Mouse (Mus musculus) cerebellum, postnatal 10 days (tissue): ENCODE measurements around the gene Efcab5.
"Not testable (repeated sequence)": the region's sequence is repeated elsewhere in the genome, so short reads cannot be mapped to it uniquely, and the experiment has no call there.

Experiments
- DNase-seq, 2 experiments: peaks; one replicate each; pipeline ENCODE4 v3.0.0; 2021; ENCODE audit warnings: mixed read lengths in 2 of 2

The Efcab5 gene

DNA sequence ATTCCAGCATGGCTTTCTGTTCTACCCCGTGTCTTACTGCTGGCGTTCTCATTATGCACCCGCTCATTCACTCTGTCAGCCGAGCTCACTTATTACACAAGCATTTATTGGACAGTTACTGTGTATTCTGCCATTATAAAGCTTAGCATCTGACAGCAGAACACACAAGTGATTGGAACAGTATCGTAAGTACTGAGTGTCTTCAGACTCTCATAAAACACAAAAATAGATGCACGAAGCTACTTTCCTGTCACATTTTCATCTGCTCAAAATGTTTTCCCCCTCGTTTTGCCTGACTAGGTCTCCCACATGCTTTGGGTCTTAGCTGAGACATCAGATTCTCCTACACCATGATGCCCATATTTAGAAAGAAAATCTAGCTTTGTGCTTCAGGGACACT, 14.2 kb downstream of the Efcab5 start:
- no peak for DNase-seq

DNA sequence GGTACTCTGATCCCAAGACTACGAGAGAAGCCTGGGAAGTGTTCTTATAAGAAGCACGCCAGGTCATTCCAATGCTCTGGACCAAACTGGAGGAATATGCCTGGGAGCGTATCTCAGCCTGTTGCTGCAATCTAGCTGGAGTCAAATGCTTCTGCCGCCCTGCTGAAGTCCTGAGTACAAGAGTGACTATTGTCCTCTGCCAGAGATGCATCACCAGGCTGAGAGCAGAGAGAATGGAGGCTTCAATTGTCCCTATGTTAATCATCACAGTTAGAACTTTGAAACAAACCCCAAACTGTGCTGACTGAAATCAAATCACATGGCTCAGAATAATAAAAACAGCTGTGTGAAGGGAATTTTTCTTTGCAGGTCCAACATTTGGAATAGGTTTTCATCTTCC, 15.0 kb downstream of the Efcab5 start:
- no peak for DNase-seq

DNA sequence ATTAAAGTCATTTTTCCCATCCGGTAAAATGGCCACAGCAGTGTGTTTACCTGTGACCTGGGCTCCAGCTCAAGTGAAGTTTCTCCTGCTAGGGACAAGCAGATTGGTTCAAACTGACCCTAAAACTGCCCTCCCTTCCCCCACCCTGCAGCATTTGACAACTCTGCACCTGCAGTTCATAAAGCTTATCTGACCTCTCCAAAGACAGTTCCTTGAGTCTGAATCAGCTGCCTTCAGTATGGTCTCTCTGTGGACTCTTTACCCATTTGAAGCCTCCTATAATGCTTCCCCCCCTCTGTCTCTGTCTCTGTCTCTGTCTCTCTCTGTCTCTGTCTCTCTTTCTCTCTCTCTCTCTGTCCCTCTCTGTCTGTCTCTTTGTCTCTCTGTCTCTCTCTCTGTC, 28.0 kb downstream of the Efcab5 start:
- no peak for DNase-seq

DNA sequence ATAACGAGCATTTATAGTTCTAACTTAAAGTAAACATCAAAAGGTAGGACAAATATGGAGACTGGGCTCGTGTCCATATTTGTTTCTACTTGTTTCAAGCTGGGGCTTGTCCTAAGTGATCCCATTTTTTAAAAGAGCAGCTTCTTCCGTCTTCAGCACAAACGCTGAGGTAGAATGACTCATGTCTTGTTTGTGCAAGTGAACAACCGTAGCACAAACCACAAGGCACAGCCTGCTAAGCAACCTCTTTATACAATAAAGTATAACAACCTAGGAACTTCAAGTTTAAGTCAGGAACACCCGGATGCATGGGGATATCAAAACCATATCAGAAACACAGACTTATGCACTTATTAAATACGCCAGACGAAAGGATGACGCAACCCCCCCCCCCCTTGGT, 28.4 kb downstream of the Efcab5 start:
- DNase-seq: no peak

DNA sequence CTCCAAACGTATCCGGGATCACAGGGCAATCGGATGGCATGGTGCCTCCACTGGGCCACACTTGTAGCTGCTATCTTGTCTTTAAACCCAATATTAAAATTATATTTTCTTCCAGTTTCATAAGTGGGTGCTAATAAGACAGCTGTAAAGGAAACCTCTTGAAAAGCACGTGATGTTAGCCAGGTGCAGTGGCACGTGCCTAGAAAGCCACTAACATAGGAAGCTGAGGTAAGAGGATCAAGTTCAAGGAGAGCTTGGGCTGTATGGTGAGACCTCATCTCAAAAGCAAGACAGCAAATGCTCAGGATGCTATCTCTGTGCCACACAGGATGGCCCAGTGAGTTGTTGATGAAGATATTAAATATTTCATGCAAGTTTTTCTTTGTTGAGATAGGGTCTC, 34.6 kb downstream of the Efcab5 start:
- DNase-seq: no peak

DNA sequence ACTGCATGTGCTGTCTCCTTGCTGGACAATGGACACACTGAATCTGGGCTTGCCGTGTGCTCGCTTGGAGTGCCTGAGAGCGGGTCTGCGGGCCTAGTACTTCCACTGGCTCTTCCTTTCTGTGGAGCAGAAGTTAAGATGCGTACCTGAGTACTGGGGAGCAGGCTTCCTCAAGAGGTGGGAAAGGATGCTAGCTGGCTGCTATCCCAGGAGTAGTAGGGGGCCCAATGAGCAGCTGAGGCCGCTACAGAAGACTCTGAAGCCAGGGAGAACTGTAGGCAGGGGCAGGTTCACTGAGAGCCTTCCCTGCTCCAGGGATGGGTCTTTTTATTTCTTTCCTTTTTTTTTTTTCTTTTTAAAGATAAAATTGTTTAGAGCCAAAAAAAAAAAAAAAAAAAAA, 38.0 kb downstream of the Efcab5 start:
- DNase-seq: peak; percentile 55 to 67

DNA sequence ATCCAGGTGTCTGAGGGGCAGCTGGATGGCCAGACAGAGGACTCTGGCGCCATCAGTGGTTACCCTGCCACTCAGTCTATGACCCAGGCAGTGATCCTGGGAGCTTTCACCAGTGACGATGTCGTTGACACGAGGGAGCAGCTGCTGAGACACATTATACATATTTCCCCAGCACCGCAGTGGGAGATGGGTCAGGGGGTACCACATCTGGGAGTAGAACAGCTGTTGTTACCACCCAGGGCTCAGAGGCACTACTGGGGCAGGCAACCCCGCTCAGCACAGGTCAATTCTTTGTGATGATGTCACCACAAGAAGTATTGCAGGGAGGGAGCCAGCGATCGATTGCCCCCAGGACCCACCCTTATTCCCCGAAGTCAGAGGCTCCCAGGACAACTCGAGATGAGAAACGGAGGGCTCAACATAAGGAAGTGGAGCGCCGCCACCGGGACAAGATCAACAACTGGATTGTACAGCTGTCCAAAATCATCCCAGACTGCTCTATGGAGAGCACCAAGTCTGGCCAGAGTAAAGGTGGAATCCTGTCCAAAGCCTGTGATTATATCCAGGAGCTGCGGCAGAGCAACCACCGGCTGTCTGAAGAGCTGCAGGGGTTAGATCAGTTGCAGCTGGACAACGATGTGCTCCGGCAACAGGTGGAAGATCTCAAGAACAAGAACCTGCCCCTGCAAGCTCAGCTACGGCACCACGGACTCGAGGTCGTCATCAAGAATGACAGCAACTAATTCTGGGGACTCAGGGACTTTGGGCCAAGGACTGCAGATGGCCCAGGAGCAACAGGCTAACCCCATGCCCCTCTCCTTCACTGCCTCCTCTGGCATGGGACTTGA, 38.8 kb downstream of the Efcab5 start:
- DNase-seq: not testable (repeated sequence)

DNA sequence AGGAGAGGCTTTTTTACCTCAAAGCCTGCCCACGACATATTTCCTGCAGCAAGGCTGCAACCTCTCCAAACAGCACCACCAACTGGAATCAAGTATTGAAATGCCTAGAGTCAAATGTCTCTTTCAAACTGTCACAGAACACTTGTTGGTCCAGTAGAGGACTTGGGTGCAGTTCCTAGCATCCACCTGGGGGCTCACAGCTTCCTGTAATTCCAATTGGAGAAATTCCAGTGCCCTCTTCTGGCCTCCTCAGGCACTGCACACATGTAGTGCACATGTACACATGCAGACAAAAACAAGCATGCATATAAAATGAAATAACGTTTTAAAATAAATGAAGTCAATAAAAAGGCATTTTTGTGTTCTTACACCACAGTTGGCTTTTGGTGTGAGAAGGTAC, 40.0 kb downstream of the Efcab5 start:
- DNase-seq: peak in 1 of 2 experiments; percentile 6

DNA sequence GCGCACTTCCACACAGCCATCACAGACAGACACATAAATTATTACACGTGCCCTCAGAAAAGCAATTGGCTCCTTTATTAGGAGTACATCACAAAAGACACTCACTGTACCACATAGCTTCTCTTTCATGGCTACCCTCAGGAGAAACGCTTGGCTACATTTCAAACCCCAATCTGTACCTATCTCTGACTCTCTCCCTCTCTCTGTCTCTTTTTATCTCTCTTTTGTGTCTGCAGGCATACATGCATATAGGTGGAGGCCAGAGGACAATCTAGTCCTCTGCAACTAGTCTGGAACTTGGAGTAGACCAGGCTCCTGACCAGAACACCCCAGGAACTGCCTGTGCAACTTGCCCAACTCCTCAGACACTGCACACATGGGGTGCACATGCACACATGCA, 41.0 kb downstream of the Efcab5 start:
- DNase-seq: no peak

DNA sequence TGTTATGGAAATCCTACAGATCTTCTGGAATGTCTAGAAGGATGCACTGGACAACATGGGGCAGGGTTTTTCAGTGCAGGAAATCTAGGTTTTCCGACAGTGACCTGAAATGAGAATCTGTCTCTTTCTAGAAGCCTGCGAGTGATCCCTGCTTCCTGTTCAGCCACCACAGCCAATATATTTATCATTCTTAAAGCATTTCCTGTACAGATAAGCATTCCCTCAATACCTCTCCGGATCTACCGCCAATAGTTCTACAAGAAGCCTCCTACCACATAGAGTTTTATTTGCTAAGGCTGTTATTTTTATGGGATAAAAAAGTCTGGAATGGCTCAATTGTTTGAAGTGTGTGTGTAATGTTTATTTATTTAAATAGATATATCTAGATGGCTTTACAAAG, 43.3 kb downstream of the Efcab5 start:
- no peak for DNase-seq

DNA sequence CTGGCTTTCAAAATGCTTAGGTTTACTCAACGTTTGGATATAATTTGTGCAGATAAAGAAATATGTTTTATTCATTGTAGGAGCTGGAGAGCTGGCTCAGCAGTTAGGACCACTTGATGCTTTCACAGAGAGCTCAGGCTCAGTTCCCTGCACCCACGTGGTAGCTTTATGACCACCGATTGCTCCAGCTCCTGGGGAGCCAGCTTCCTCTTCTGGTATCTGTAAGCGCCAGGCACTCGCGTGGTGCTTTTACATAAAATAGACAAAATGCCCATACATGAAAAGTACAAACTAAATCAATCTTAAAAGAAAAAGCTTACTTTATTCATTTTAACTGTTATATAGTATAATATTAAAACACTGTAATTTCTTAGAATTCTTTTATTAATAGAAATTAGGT, 46.8 kb downstream of the Efcab5 start:
- DNase-seq: no peak

DNA sequence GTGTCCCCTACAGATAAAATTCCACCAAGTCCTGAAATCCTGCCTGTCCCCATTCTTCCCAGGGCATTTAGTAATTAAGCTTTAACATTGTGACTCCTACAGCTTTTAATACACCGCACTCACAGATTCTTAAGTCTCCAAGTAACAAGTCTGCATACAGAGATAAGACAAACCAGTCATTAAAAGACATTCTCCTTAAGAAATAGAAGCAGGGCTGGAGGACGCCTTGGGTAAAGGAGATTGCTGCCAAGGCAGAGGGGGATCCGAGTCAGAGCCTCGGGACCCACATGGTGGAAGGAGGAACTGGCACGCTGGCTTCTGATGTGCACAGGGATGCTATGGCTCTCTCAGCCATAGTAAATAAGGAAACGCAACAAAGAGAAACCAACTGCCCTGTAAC, 48.8 kb downstream of the Efcab5 start:
- DNase-seq: no peak

DNA sequence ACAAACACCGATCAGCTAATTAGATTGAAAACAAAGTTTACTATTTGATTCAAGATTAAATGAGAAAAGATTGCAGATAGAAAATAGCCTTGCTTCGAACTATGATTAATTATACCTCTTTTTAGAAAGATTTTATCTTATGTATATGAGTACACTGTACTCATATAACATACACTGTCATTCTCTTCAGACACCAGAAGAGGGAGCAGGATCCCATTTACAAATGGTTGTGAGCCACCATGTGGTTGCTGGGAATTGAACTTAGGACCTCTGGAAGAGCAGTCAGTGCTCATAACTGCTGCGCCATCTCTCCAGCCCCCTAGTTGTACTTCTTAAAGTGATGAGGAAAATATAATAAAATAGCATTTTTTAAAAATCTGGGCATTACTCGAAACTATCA, 55.3 kb downstream of the Efcab5 start:
- DNase-seq: no peak

DNA sequence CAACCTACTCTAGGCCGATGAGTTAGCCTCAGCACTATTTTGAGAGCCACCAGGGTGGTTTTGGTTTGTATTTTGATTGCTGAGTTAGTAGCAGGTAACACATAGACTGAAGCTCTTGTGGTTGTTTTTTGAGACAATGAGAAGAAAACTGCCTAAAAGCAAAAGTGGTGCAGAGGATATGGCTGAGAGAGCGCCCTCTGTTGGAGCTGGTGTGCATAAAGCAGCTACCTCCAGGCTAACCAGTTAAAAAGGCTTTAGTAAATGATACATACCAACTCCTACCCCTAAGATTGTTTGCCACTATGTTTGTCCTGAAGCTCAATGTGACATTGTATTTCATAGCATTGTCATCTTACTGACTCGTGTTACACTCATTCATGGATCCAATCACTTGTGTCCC, 56.2 kb downstream of the Efcab5 start:
- DNase-seq: peak; percentile 23 to 25

DNA sequence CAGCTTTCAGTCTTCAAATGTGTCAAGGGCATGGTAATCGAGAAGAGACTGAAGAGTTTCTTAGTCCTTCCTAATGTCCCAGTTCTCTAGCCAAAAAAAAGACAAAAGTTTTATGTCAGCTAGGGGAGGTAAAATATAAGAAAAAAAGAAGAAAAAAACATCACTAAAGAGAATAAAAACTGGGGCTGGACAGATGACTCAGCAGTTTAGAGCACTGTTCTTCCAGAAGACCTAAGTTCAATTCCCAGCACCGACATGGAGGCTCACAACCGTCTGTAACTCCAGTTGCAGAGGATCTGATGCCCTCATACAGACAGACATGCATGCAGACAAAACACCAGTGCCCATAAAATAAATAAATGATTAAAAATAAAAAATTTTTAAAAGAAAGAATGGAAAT, 60.2 kb downstream of the Efcab5 start:
- DNase-seq: no peak

DNA sequence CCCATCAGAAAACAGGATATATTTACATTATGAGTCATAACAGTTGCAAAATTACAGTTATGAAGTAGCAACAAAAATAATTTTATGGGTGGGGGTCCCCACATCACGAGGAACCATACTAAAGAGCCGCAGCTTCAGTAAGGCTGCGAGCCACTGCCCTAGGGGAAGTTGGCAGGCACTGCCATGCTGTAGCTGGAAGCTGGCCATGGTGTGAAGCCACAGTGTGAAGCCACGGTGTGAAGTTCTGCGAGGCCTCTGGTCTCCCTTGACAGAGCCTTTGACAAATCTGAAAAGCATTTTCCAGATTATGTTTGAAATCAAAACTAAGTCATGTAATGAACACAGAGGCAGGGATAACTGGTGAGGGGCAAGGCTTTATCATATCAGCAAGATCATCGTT, 77.6 kb downstream of the Efcab5 start:
- DNase-seq: peak; percentile 65

DNA sequence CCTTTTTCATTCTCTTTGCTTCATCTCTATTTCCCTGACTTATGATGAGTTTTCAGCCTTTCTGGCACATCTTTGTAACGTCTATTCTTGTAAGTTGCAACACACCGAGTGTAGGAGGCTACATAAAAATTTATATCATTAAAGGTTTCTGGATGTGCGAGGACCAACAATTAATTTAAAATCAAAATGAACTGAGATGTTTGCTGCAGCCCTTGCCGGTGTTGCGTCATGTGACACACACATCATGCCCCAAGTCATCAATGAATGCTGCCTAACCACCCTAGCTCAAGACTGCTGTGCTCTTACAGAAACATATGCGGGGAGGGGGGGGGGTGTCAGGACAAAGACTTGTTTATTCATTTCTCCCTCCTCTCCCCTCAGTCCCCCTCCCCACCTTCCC, 80.3 kb downstream of the Efcab5 start:
- no peak for DNase-seq

DNA sequence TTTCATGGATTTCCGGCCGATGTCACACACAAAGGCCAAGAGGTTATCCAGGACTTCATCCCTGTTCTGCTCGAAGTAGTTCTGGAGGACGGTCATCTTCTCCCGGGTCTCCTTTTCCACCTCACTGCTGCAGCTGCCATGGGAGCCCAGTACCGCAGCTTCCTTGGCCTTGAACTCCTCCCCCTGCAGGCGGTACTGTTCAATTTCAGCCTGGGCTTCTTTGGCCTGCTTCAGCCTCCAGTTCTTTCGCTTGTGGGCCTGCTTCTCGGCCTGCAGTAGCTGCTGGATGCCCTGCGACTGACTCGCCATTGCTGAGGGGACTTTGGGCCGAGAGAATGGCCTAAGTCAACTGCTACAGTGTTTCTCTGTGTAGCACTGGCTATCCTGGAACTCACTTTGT, 80.9 kb downstream of the Efcab5 start:
- DNase-seq: not testable (repeated sequence)

DNA sequence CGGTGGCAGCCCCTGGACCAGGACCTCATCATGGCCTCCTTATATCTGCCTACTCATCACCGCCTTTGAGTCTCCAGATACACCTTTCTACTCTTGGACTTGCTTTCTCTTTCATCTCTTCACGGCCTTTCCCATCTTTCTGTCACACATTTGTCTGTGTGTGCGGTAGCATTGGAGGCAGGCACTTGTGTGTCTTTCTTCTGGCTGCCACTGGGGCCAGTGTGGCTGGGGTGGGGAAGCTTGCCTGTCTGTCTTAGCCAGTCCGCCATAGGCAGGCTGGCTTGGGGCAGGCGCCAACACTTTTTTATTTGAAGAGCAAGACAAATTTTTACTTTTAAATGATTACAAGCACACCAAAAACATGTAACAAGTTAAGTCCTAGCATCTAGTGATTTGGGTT, 81.8 kb downstream of the Efcab5 start:
- no peak for DNase-seq

DNA sequence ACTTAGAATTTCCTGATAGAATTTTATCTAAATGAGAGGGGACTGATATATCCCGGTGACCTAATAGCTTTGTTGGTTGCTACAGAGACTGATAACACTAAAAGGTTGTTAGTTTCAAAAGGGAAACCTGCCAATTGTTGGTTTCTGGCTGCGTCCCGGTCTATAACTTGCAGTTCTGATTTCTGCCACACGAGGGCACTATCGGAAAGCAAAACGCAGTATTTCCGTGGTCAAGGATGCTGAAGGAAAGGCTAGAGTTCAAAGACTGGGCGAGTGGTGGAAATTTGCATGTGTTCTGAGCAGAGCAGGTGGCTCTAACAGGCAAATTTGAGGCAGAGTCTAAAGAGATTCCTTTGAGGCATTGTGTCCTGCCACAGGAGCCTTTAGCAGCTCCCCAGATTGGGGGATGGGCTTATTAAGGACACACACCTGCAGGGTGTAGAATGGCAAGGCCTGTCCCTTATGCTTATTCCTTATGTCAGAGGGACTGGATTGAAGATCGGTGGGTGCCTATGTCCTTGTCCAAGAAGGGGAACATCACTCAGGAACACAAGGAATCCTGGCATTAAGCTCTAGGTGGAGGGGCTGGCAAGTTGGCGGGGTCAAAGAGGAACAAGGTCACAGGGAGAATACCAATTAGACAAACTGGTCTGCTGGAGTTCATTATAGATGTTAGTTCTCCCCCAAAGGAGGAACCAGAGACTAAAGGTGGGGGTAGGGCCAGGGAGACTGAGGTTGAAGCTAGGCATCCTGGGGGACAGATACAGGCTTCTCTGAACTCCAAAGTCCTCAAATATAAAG, 88.4 kb downstream of the Efcab5 start:
- DNase-seq: peak; percentile 88 to 93

DNA sequence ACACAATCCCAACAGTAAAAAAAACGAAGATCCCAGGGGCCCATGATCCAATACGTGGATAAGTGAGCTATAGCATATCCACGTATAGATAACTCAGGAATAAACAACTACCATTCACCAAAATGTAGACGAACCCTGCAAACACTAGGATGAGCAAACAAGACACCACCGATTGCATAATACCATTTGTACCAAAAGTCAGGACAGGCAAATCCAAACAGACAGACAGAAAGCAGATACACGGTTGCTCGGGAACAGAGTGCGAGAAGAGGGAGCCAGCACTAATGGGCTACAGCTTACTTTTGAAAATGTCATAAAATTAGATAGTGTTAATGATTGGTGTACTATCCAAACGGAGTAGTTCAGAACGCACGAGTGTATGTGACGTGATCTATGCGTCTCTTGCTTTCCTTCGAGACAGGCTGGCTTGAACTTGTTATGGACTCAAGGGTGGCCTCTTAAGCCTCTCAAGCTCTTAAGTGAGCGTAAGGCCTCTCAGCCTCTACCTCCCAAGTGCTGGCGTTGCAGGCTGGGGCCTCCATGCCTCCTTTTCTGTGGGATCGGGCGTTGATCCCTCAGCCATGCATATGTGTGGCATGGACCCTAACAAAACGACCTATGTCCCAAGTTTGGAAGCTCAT, 90.3 kb downstream of the Efcab5 start:
- no peak for DNase-seq

DNA sequence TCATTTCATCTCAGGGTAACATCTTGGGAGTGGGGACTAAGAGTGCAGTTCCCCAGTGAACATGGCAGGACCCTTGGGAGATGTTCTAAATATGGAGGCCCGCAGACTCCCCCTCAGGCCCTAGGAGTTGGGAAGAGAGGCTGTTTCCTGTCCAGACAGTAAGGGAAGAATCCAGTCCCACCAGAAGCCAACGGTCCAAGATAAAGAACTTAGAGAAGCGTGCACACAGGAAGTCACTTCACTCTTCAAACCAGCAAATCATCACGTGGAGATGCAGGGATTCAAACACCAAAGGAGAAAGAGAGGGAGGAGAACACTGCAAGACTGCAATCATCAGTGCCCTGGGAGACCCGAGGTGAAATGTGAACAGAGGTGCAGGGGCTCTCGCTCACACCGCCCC, 91.8 kb downstream of the Efcab5 start:
- no peak for DNase-seq

DNA sequence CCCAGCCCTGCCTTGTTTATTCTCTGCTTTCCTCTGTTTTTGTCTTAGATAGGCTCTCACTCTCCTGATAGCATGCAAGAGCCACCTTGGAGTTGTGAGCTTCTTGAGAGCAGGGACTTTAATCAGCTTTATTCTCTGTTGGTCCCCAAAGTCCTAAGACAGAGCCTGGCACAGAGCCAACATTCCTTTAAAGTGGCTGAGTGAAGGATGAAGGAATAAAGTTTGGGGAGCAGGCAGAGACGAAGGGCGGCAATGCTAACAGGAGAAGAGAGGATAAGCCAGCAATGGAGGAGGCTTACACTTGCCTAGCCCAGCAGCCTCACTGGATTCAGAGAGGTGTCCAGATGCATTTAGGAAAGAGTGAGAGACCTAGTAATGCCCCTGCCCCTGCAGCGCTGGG, 92.2 kb downstream of the Efcab5 start:
- DNase-seq: no peak

DNA sequence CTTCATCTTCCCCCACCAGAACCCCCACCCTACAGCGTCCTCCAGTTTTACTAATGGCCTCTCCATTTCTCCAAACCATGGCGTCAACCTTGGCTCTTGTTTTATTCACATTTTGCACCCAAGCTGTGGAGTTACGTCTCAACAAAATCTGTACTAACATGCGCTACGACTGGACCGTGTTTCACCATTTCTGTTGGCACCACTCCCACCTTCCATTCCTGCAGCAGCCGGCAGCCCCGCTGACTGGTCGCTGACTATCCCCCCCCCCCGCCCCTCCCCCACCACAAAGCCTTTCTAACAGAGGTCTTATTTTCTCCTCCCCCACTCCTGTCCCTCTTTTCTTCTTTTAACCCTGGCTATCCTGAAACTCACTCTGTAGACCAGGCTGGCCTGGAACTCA, 93.6 kb downstream of the Efcab5 start:
- peak; percentile 30 to 38 for DNase-seq
